Comparison of ENCODE assay signal across 23 mouse cellular contexts in genomic region chr11:109665424-109665823, GRCm38 (mm10). TPM values are rescaled to one million over a fixed set of nuclear protein-coding genes. Genes with fewer than 3 reads are reported as not detected.
A peak's percentile ranks its signal among the peaks of the same experiment; 100 is the strongest.
DNase-seq lines count a peak whose midpoint lies in the region; ATAC-seq and TF ChIP-seq lines count a peak whose summit lies in the region.
"Had no signal": no experiment of that assay in that cellular context is flagged by ENCODE, and none has a peak within 500 bp of the region (broad histone marks: within the 10 kb centered on the region; RNA-seq: fewer than 3 reads in every experiment).

No protein-coding gene starts in this region.

- TF ChIP-seq CTCF in layer of hippocampus, adult 2 months (conservative IDR thresholded peaks at IDR 0.05), result no peak

- no peak for DNase-seq in frontal cortex, postnatal 36 days (ENCODE audit: low spot score in 2 of 2)
- DNase-seq in layer of hippocampus, adult 2 months (ENCODE audit: low spot score in 2 of 2), result no peak
- no peak for DNase-seq in layer of hippocampus, postnatal 36 days
- DNase-seq: adrenal gland, adult 8-10 months; adrenal gland, postnatal 14 days; adrenal gland, postnatal 36 days; B cell, adult 2 months; cerebellum, adult 11-12 months; cerebellum, adult 2 months; cerebellum, adult 9-10 months; cerebellum, postnatal 10 days; cerebellum, postnatal 25 days had no signal

- TF ChIP-seq POLR2A in myocyte (IDR thresholded peaks at IDR 0.05; ENCODE audit: insufficient read length, low read depth), result peak; percentile 32

- ATAC-seq in frontal cortex, adult (ENCODE audit: low TSS enrichment), result 0 out of 2 replicates have a peak, but pooled peaks have one; percentile 24
- ATAC-seq: activated CD4-positive, CD25-positive, alpha-beta regulatory T cell, adult 4 months; CD4-positive, CD25-positive, alpha-beta regulatory T cell, adult 4 months; forebrain, embryonic 13.5 days; forebrain, embryonic 15.5 days; Patski had no signal

- peaks cover 43% of the 10 kb centered on the region for H3K79me2 ChIP-seq in myocyte (ENCODE audit: control insufficient read depth, insufficient read depth)

- no peak overlapping the region for H3K4me2 ChIP-seq in myocyte (ENCODE audit: low read depth)
- H3K4me2 ChIP-seq: embryonic facial prominence, embryonic 12.5 days; forebrain, embryonic 13.5 days; forebrain, embryonic 15.5 days had no signal

- no peak overlapping the region for H3K4me3 ChIP-seq in layer of hippocampus, adult 2 months
- H3K4me3 ChIP-seq in myocyte, result no peak overlapping the region
- H3K4me3 ChIP-seq: embryonic facial prominence, embryonic 10.5 days; embryonic facial prominence, embryonic 12.5 days; forebrain, embryonic 13.5 days; forebrain, embryonic 15.5 days had no signal

- no peaks in the 10 kb centered on the region for H3K27me3 ChIP-seq in myocyte (ENCODE audit: control insufficient read depth, insufficient read depth, insufficient read length)
- H3K27me3 ChIP-seq: CH12.LX; embryonic facial prominence, embryonic 12.5 days; forebrain, embryonic 13.5 days; forebrain, embryonic 15.5 days; Patski had no signal

- H3K36me3 ChIP-seq in myocyte (ENCODE audit: control insufficient read depth, insufficient read depth), result peaks cover 92% of the 10 kb centered on the region

- no peak overlapping the region for H3ac ChIP-seq in myocyte (ENCODE audit: control insufficient read depth, insufficient read length)

- H3K27ac ChIP-seq in layer of hippocampus, adult 2 months, result peak overlapping the region; percentile 37; the same call in 1 of the 2 replicates
- H3K27ac ChIP-seq: embryonic facial prominence, embryonic 10.5 days; embryonic facial prominence, embryonic 12.5 days; forebrain, embryonic 13.5 days; forebrain, embryonic 15.5 days had no signal

TF ChIP-seq in myocyte, 11 proteins besides CTCF, POLR2A, EP300 and RAD21:
- TF ChIP-seq TCF12 (IDR thresholded peaks at IDR 0.05; ENCODE audit: insufficient read depth, poor library complexity, severe bottlenecking) (no peak), MYOD1 (IDR thresholded peaks at IDR 0.05; ENCODE audit: control insufficient read depth in 1 of 3, insufficient read length in 2 of 3, low read depth in 2 of 3) (peak in 2 of 3 experiments; percentile 64 to 67), CEBPB (IDR thresholded peaks at IDR 0.05; ENCODE audit: insufficient read depth, poor library complexity, severe bottlenecking) (no peak), REST (IDR thresholded peaks at IDR 0.05; ENCODE audit: insufficient read depth, insufficient read length) (no peak), POLR2AphosphoS2 (IDR thresholded peaks at IDR 0.05; ENCODE audit: insufficient read length, low read depth) (no peak), E2F4 (IDR thresholded peaks at IDR 0.05; ENCODE audit: insufficient read depth) (no peak), MYOG (IDR thresholded peaks at IDR 0.05; ENCODE audit: control insufficient read depth in 1 of 3, insufficient read depth in 1 of 3, insufficient read length in 2 of 3, low read depth in 2 of 3) (peak; percentile 24 to 90 (median 82)), MAX (IDR thresholded peaks at IDR 0.05; ENCODE audit: low read depth) (no peak), TCF3 (IDR thresholded peaks at IDR 0.05; ENCODE audit: insufficient read length, low read depth) (no peak), USF1 (IDR thresholded peaks at IDR 0.05; ENCODE audit: low read depth) (no peak)

RNA-seq across cellular contexts. Expression of gene Prkar1a, which starts 16.2 kb away (rescaled TPM):
- total RNA-seq in layer of hippocampus, adult 2 months (2021), result 100 to 1,000 TPM; 522 to 554 TPM
- total RNA-seq in layer of hippocampus, postnatal 36 days (2021), result 100 to 1,000 TPM; 533 to 590 TPM
- 406 TPM for polyA plus RNA-seq in myocyte (2012; fragmentation: generic; extraction: Trizol)

RNA-seq across cellular contexts. Expression of gene Wipi1, which starts 53.7 kb away (rescaled TPM):
- 10 to 100 TPM; 21.6 to 22.2 TPM for total RNA-seq in layer of hippocampus, adult 2 months (2021)
- 10 to 100 TPM; 22.4 to 23.5 TPM for total RNA-seq in layer of hippocampus, postnatal 36 days (2021)
- 71.9 TPM for polyA plus RNA-seq in myocyte (2012; fragmentation: generic; extraction: Trizol)
- polyA plus RNA-seq: CD4-positive, CD25-positive, alpha-beta regulatory T cell, adult 4 months had no signal

RNA-seq across cellular contexts. Expression of gene Fam20a, which starts 56.7 kb away (rescaled TPM):
- total RNA-seq in layer of hippocampus, adult 2 months (2021), result 10 to 100 TPM; 13.6 to 16.1 TPM
- 10 to 100 TPM; 13.7 to 14.6 TPM for total RNA-seq in layer of hippocampus, postnatal 36 days (2021)
- 72.4 TPM for polyA plus RNA-seq in myocyte (2012; fragmentation: generic; extraction: Trizol)
- polyA plus RNA-seq: G1E had no signal
